ENCODE assay signal across 9 mouse cellular contexts in the genomic region with DNA sequence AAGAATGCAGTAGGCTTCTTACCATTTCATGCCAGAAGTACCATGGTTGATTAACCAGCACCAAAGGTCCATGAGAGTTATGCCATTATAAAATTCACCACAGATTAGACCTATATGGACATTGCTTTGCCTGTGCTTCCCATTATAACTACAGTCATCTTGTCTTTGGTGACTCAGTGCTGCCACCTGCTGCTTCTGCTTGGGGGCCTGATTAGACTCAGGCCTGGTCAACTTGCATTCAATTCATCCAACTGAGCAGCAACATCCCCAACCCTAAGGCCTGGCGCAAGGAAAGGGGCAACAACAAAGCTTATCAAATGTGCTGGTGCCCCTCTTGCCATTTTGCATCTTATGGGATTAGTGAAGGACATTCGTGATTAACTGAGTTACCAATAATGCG. TPM values are rescaled to one million over a fixed set of nuclear protein-coding genes. Genes with fewer than 3 reads are reported as not detected.
A peak's percentile ranks its signal among the peaks of the same experiment; 100 is the strongest.
DNase-seq lines count a peak whose midpoint lies in the region; ATAC-seq and TF ChIP-seq lines count a peak whose summit lies in the region.
"Had no signal": no experiment of that assay in that cellular context is flagged by ENCODE, and none has a peak within 500 bp of the region (broad histone marks: within the 10 kb centered on the region; RNA-seq: fewer than 3 reads in every experiment).

No protein-coding gene starts in this region.

- H3K9ac ChIP-seq in liver, adult 2 months (ENCODE audit: low read depth, low read length), result no peak overlapping the region
- no peak overlapping the region for H3K9ac ChIP-seq in liver, embryonic 12.5 days
- no peak overlapping the region for H3K9ac ChIP-seq in intestine, embryonic 15.5 days

- no peak for TF ChIP-seq POLR2A in liver, adult 2 months (IDR thresholded peaks at IDR 0.05; ENCODE audit: extremely low read depth, insufficient read depth, low read length)

- 86% methylated on average over 3 of the region's 3 CpGs for WGBS in liver, adult 2 months
- WGBS in liver, embryonic 12.5 days (ENCODE audit: insufficient replicate concordance), result 76% methylated on average over 3 of the region's 3 CpGs
- WGBS in intestine, embryonic 15.5 days, result 93% methylated on average over 3 of the region's 3 CpGs

- ATAC-seq in liver, embryonic 12.5 days, result no peak
- peak; percentile 77; the same call in 1 of the 2 replicates for ATAC-seq in intestine, embryonic 15.5 days

- no peak overlapping the region for H3K4me2 ChIP-seq in liver, embryonic 12.5 days
- no peak overlapping the region for H3K4me2 ChIP-seq in intestine, embryonic 15.5 days (replicated peaks)

- TF ChIP-seq CTCF in liver, adult 2 months (IDR thresholded peaks at IDR 0.05; ENCODE audit: low read depth, low read length), result peak; percentile 85

- H3K27me3 ChIP-seq in liver, adult 2 months (ENCODE audit: control insufficient read depth, insufficient read depth, low read length), result no peaks in the 10 kb centered on the region
- H3K27me3 ChIP-seq in liver, embryonic 12.5 days (replicated peaks), result no peaks in the 10 kb centered on the region
- no peaks in the 10 kb centered on the region for H3K27me3 ChIP-seq in intestine, embryonic 15.5 days (replicated peaks)

- intact Hi-C loops in left cerebral cortex, postnatal 36 days (cut with DNase I), result loop anchor here (10.0 kb wide), 1 partner anchor 318 kb away; no protein-coding TSS in a partner anchor

- no peak overlapping the region for H3K27ac ChIP-seq in liver, adult 2 months (replicated peaks; ENCODE audit: insufficient read depth, low read depth, low read length)
- H3K27ac ChIP-seq in liver, embryonic 12.5 days, result no peak overlapping the region
- no peak overlapping the region for H3K27ac ChIP-seq in intestine, embryonic 15.5 days

- H3K4me1 ChIP-seq in liver, adult 2 months (ENCODE audit: control insufficient read depth, insufficient read depth, low read length), result peaks cover 6% of the 10 kb centered on the region
- H3K4me1 ChIP-seq in liver, embryonic 12.5 days, result peaks cover 6% of the 10 kb centered on the region; the same call in 1 of the 2 replicates
- H3K4me1 ChIP-seq in intestine, embryonic 15.5 days (replicated peaks), result no peaks in the 10 kb centered on the region

- H3K36me3 ChIP-seq in liver, adult 2 months (ENCODE audit: control insufficient read depth, insufficient read depth, low read length), result no peaks in the 10 kb centered on the region
- peaks cover 23% of the 10 kb centered on the region for H3K36me3 ChIP-seq in liver, embryonic 12.5 days
- peaks cover under 1% of the 10 kb centered on the region; the same call in 1 of the 2 replicates for H3K36me3 ChIP-seq in intestine, embryonic 15.5 days

- H3K4me3 ChIP-seq in liver, adult 2 months (ENCODE audit: insufficient read depth, low read depth, low read length), result no peak overlapping the region
- no peak overlapping the region for H3K4me3 ChIP-seq in liver, embryonic 12.5 days
- no peak overlapping the region for H3K4me3 ChIP-seq in intestine, embryonic 15.5 days (replicated peaks)
- H3K4me3 ChIP-seq: erythroblast, embryonic 14.5 days had no signal

- peak; percentile 56 for DNase-seq in liver, adult 2 months (ENCODE audit: extremely low read depth, low read depth, low spot score)
- peak; percentile 87 for DNase-seq in brain, adult 2 months (ENCODE audit: low read depth, low spot score)
- DNase-seq in fibroblast of lung, adult 2 months (ENCODE audit: low read depth), result peak; percentile 51
- DNase-seq in left cerebral cortex, postnatal 36 days (ENCODE audit: low spot score in 2 of 2), result peak; percentile 55 to 69
- DNase-seq in ovary, postnatal 10 days (ENCODE audit: low spot score), result peak; percentile 54
- peak; percentile 60 to 69 for DNase-seq in thymus, postnatal 36 days

- H3K9me3 ChIP-seq in liver, embryonic 12.5 days (replicated peaks), result no peaks in the 10 kb centered on the region
- H3K9me3 ChIP-seq in intestine, embryonic 15.5 days, result no peaks in the 10 kb centered on the region

- no peaks in the 10 kb centered on the region; the same call in 1 of the 2 replicates for H3K79me2 ChIP-seq in liver, adult 2 months (ENCODE audit: control insufficient read depth, insufficient read depth, low read length)

RNA-seq across cellular contexts. Expression of a gene that starts 19.3 kb away (rescaled TPM):
- 4.7 and 5.0 TPM in 2 replicates for total RNA-seq in liver, adult 2 months (2014; rRNA removed)
- polyA plus RNA-seq in liver, adult 2 months (2012; rRNA removed), result 2.9 and 4.3 TPM in 2 replicates
- 7.4 and 8.4 TPM in 2 replicates for polyA plus RNA-seq in liver, embryonic 12.5 days (2016; fragmentation: Nextera tagmentation; extraction: Ambion mirVana)
- 14.9 and 15.7 TPM in 2 replicates for polyA plus RNA-seq in intestine, embryonic 15.5 days (2015; fragmentation: Nextera tagmentation; extraction: Ambion mirVana)
- total RNA-seq in left cerebral cortex, postnatal 36 days (2021), result 10 to 100 TPM; 22.7 to 24.6 TPM

RNA-seq across cellular contexts. Expression of a gene that starts 28.3 kb away (rescaled TPM):
- 50.9 and 134 TPM in 2 replicates for total RNA-seq in liver, adult 2 months (2014; rRNA removed)
- 1.9 and 5.3 TPM in 2 replicates for polyA plus RNA-seq in liver, adult 2 months (2012; rRNA removed)
- not detected in 2 replicates for polyA plus RNA-seq in liver, embryonic 12.5 days (2016; fragmentation: Nextera tagmentation; extraction: Ambion mirVana)
- 1,145 and 3,143 TPM in 2 replicates for polyA plus RNA-seq in intestine, embryonic 15.5 days (2015; fragmentation: Nextera tagmentation; extraction: Ambion mirVana)
- total RNA-seq in left cerebral cortex, postnatal 36 days (2021), result not detected
- polyA plus RNA-seq: erythroblast, embryonic 14.5 days had no signal

RNA-seq across cellular contexts. Expression of a gene that starts 32.3 kb away (rescaled TPM):
- total RNA-seq in liver, adult 2 months (2014; rRNA removed), result 84.5 and 91.7 TPM in 2 replicates
- 160 and 175 TPM in 2 replicates for polyA plus RNA-seq in liver, adult 2 months (2012; rRNA removed)
- polyA plus RNA-seq in liver, embryonic 12.5 days (2016; fragmentation: Nextera tagmentation; extraction: Ambion mirVana), result 0.11 and 0.12 TPM in 2 replicates
- 1.6 and 1.8 TPM in 2 replicates for polyA plus RNA-seq in intestine, embryonic 15.5 days (2015; fragmentation: Nextera tagmentation; extraction: Ambion mirVana)
- total RNA-seq in left cerebral cortex, postnatal 36 days (2021), result 1 to 10 TPM; 9.7 TPM
- polyA plus RNA-seq: erythroblast, embryonic 14.5 days had no signal

Comparison
In these comparisons a context has a peak if more than half of its experiments do, and no peak if none do; other contexts are left out.
1. RNA of a gene that starts 32.3 kb away (polyA plus RNA-seq): 160 to 175 TPM in liver, adult 2 months; 1.6 to 1.8 TPM in intestine, embryonic 15.5 days and 0.11 to 0.12 TPM in liver, embryonic 12.5 days; every median in the first group is over 10 times any median in the second.
2. RNA of a gene that starts 28.3 kb away (polyA plus RNA-seq): 1,145 to 3,143 TPM in intestine, embryonic 15.5 days; 1.9 to 5.3 TPM in liver, adult 2 months and not detected in liver, embryonic 12.5 days; every median in the first group is over 100 times any median in the second.
3. Peak in every context shown above with its lines, with median percentiles within 50 percentile points of each other: DNase-seq.